Mouse (Mus musculus): ENCODE results near the gene Nuak1.

GRCm38 (mm10) chr10:84446661-84447060, 6.3 kb upstream of the Nuak1 start:
- TF ChIP-seq GATA1 (IDR thresholded peaks at IDR 0.05; ENCODE audit: borderline replicate concordance, low read length), result no peak
- TF ChIP-seq FLI1 (IDR thresholded peaks at IDR 0.05; ENCODE audit: low read length), result no peak

All from megakaryocyte, embryonic 14.5 days (primary cell).